ENCODE assay signal across 8 mouse cellular contexts in genomic region chr14:121339951-121340401, GRCm38 (mm10). TPM values are rescaled to one million over a fixed set of nuclear protein-coding genes. Genes with fewer than 3 reads are reported as not detected.
DNase-seq lines count a peak whose midpoint lies in the region; ATAC-seq and TF ChIP-seq lines count a peak whose summit lies in the region.

No protein-coding gene starts in this region.

- 0 out of 2 replicates have a peak, but pooled peaks have one; percentile 22 for ATAC-seq in midbrain, embryonic 11.5 days (ENCODE audit: low FRiP score)
- ATAC-seq in midbrain, postnatal 0 days (ENCODE audit: low FRiP score) = no peak

- DNase-seq in midbrain, embryonic 11.5 days (ENCODE audit: low spot score, missing footprints) = no peak
- no peak for DNase-seq in midbrain, postnatal 0 days (ENCODE audit: low spot score)
- DNase-seq in gastrocnemius, adult 8-10 months (ENCODE audit: low spot score in 2 of 2) = peak; percentile 60 to 73
- peak; percentile 84 for DNase-seq in kidney, adult 9 months
- DNase-seq in embryo, embryonic 9.5 days (ENCODE audit: extremely low spot score) = no peak
- DNase-seq in right cerebral cortex, postnatal 14 days = no peak
- no peak for DNase-seq in layer of hippocampus, postnatal 14 days (ENCODE audit: low spot score in 2 of 2)

- H3K27me3 ChIP-seq in midbrain, embryonic 11.5 days (ENCODE audit: control insufficient read depth, insufficient read depth, low read length) = no peaks in the 10 kb centered on the region
- H3K27me3 ChIP-seq in midbrain, postnatal 0 days (ENCODE audit: insufficient read depth, low read length) = no peaks in the 10 kb centered on the region
- no peaks in the 10 kb centered on the region for H3K27me3 ChIP-seq in megakaryocyte, embryonic 14.5 days (replicated peaks)

- no peaks in the 10 kb centered on the region for H3K9me3 ChIP-seq in midbrain, embryonic 11.5 days (ENCODE audit: control insufficient read depth, low read length)
- H3K9me3 ChIP-seq in midbrain, postnatal 0 days (ENCODE audit: low read length) = no peaks in the 10 kb centered on the region
- no peaks in the 10 kb centered on the region for H3K9me3 ChIP-seq in megakaryocyte, embryonic 14.5 days

- H3K4me1 ChIP-seq in midbrain, embryonic 11.5 days (ENCODE audit: control insufficient read depth, insufficient read depth, low read length) = no peaks in the 10 kb centered on the region
- H3K4me1 ChIP-seq in midbrain, postnatal 0 days (ENCODE audit: insufficient read depth, low read length) = no peaks in the 10 kb centered on the region
- peaks cover 84% of the 10 kb centered on the region for H3K4me1 ChIP-seq in megakaryocyte, embryonic 14.5 days

- H3K36me3 ChIP-seq in midbrain, embryonic 11.5 days (ENCODE audit: control insufficient read depth, insufficient read depth, low read length) = no peaks in the 10 kb centered on the region; the same call in 1 of the 2 replicates
- peaks cover 5% of the 10 kb centered on the region for H3K36me3 ChIP-seq in midbrain, postnatal 0 days (ENCODE audit: insufficient read depth, low read length)
- peaks cover 88% of the 10 kb centered on the region for H3K36me3 ChIP-seq in megakaryocyte, embryonic 14.5 days (replicated peaks; ENCODE audit: low read length)

- 85% methylated on average over 8 of the region's 8 CpGs for WGBS in midbrain, embryonic 11.5 days
- 84% methylated on average over 8 of the region's 8 CpGs for whole genome bisulfite sequencing in midbrain, postnatal 0 days

- no peak for TF ChIP-seq CTCF in midbrain, postnatal 0 days (IDR thresholded peaks at IDR 0.05)

- H3K4me3 ChIP-seq in midbrain, embryonic 11.5 days (ENCODE audit: low read depth, low read length) = no peak overlapping the region
- H3K4me3 ChIP-seq in midbrain, postnatal 0 days (ENCODE audit: low read depth, low read length) = no peak overlapping the region
- H3K4me3 ChIP-seq in megakaryocyte, embryonic 14.5 days (replicated peaks) = peak overlapping the region; percentile 46

- no peak overlapping the region for H3K4me2 ChIP-seq in midbrain, embryonic 11.5 days
- no peak overlapping the region for H3K4me2 ChIP-seq in midbrain, postnatal 0 days (ENCODE audit: low read depth, low read length, poor library complexity, severe bottlenecking)

- no peak overlapping the region for H3K27ac ChIP-seq in midbrain, embryonic 11.5 days (ENCODE audit: low read depth, low read length)
- no peak overlapping the region for H3K27ac ChIP-seq in midbrain, postnatal 0 days (ENCODE audit: low read depth, low read length)

- no peak overlapping the region for H3K9ac ChIP-seq in midbrain, embryonic 11.5 days (ENCODE audit: low read length)
- no peak overlapping the region for H3K9ac ChIP-seq in midbrain, postnatal 0 days (replicated peaks; ENCODE audit: low read length, poor library complexity, severe bottlenecking)

RNA-seq across cellular contexts. Expression of gene Stk24, which starts 39.8 kb away (rescaled TPM):
- 40.4 and 43.5 TPM in 2 replicates for polyA plus RNA-seq in midbrain, embryonic 11.5 days (2014; fragmentation: Nextera tagmentation; extraction: Ambion mirVana)
- total RNA-seq in midbrain, postnatal 0 days (2014; rRNA removed) = 19.5 and 22.3 TPM in 2 replicates
- polyA plus RNA-seq in midbrain, postnatal 0 days (2015; fragmentation: Nextera tagmentation; extraction: Ambion mirVana) = 9.8 and 12.8 TPM in 2 replicates
- 10 to 100 TPM; 25.2 to 34.5 (median 31.9) TPM for total RNA-seq in gastrocnemius, adult 8-10 months (2022)
- 37.4 and 52.9 TPM in 2 replicates for polyA plus RNA-seq in megakaryocyte, embryonic 14.5 days (2012; ENCODE audit: insufficient read depth, low replicate concordance)
- 10 to 100 TPM; 49.9 to 51.0 TPM for total RNA-seq in layer of hippocampus, postnatal 14 days (2021)

Comparison
In these comparisons a context has a peak if more than half of its experiments do, and no peak if none do; other contexts are left out.
1. DNase-seq: peak in gastrocnemius, adult 8-10 months (2 of 2) and kidney, adult 9 months (single experiment); none in midbrain, embryonic 11.5 days (single experiment), midbrain, postnatal 0 days (single experiment), embryo, embryonic 9.5 days (single experiment), right cerebral cortex, postnatal 14 days (single experiment) and layer of hippocampus, postnatal 14 days (0 of 2).